Mouse (Mus musculus) limb, embryonic 13.5 days (tissue): ENCODE results near the gene Slc23a2. TPM values are rescaled to one million over a fixed set of nuclear protein-coding genes. Genes with fewer than 3 reads are reported as not detected.

Experiments used
- ATAC-seq: fragments of 200-750 bp; cut with Nextera tagmentation; 2 replicates; pipeline ENCODE4 v1.8.0; 2017; ENCODE audit warnings: low read depth, moderate number of reproducible peaks, moderate TSS enrichment; ENCODE audit not compliant: low FRiP score
- H3K27ac ChIP-seq: fragments of 300-500 bp; sonication (generic); 2 replicates; pipeline ENCODE4 v1.5.1; 2015; ENCODE audit warnings: inconsistent platforms, mild to moderate bottlenecking, moderate library complexity
- H3K27me3 ChIP-seq: fragments of 300-500 bp; sonication (generic); 2 replicates; pipeline ENCODE4 v1.6.1; 2015; ENCODE audit warnings: mild to moderate bottlenecking, inconsistent platforms
- H3K36me3 ChIP-seq: fragments of 300-500 bp; sonication (generic); 2 replicates; pipeline ENCODE4 v1.6.1; 2015; ENCODE audit warnings: inconsistent platforms, mild to moderate bottlenecking, moderate library complexity
- H3K4me1 ChIP-seq: fragments of 300-500 bp; sonication (generic); 2 replicates; pipeline ENCODE4 v1.6.1; 2015; ENCODE audit warnings: inconsistent platforms
- H3K4me2 ChIP-seq: fragments of 300-500 bp; sonication (generic); replicated peaks from 2 replicates; pipeline ENCODE4 v1.6.1; 2015; ENCODE audit warnings: inconsistent platforms, mild to moderate bottlenecking, moderate library complexity
- H3K4me3 ChIP-seq: fragments of 300-500 bp; sonication (generic); 2 replicates; pipeline ENCODE4 v1.5.1; 2015; ENCODE audit warnings: moderate library complexity, mild to moderate bottlenecking, inconsistent platforms
- H3K9ac ChIP-seq: fragments of 300-500 bp; sonication (generic); 2 replicates; pipeline ENCODE4 v1.6.1; 2015; ENCODE audit warnings: mild to moderate bottlenecking, inconsistent platforms
- H3K9me3 ChIP-seq: fragments of 300-500 bp; sonication (generic); 2 replicates; pipeline ENCODE4 v1.6.1; 2016; ENCODE audit warnings: inconsistent platforms
- WGBS: fragments of 180-500 bp; shearing (Covaris S2); methylation state at CpG from one replicate; pipeline ENCODE4 v1.1.7; 2015; 5-methylcytosine and 5-hydroxymethylcytosine counted together
- polyA plus RNA-seq: library from polyadenylated mRNA; unstranded; fragments of >200 nt; fragmentation: Nextera tagmentation; extraction: Ambion mirVana; gene quantifications from 2 replicates; pipeline ENCODE4 v1.2.1, GENCODE M21; 2015

Gene Slc23a2
- polyA plus RNA-seq, 1 experiment from 2014 or later, result 12.7 TPM

DNA sequence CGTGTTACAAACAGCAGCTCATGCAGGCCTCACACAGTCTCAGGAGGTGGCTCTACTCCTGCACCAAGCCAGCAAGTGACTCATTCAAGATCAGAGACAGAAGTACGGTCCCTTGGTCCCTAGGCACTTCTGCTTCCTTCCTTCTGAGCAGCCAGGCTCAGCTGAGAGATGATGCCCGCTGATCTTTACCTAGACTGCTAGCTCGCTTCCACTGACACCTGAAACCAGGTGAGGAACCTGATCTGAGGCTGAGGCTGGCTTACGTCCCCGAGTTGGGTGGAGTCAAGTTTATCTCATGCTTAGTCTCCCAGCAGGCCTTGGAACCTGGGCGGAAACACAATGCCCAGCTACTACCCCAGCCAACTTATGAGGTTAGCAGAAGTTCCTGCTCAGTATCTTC lies 105.0 kb downstream of the Slc23a2 start:
- WGBS, result 59% methylated on average over 7 of the region's 7 CpGs

DNA sequence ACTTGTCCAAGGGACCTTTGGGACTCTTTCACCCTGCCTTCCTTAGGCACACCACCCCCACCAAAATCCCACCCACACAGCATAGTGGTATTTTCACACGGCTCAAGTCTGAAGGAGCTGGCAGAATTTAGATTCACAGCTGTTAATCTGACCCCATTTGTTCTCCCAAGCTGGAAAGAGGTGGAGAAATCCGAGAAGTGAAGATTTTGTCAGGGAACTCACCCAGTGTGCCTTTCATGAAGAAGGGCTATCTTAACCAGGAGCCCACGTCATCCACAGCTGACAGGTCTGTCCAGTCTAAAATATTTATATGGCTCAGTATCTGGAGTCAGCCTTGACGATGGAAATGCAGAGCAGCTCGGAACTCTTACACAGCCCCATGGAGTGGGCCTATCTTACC lies 108.6 kb downstream of the Slc23a2 start:
- Histone ChIP-seq H3K27ac (no peak overlapping the region), H3K27me3 (peaks cover 5% of the 10 kb centered on the region), H3K4me2 (no peak overlapping the region), H3K9ac (no peak overlapping the region), H3K36me3 (no peaks in the 10 kb centered on the region), H3K4me3 (no peak overlapping the region), H3K9me3 (no peaks in the 10 kb centered on the region), H3K4me1 (no peaks in the 10 kb centered on the region)
- 76% methylated on average over 5 of the region's 5 CpGs for WGBS
- no peak for ATAC-seq

More for the DNA sequence above, 105.0 kb downstream of the Slc23a2 start:
- no peak for ATAC-seq
- H3K9ac ChIP-seq, result no peak overlapping the region
- no peaks in the 10 kb centered on the region for H3K27me3 ChIP-seq
- H3K27ac ChIP-seq, result no peak overlapping the region
- H3K36me3 ChIP-seq, result no peaks in the 10 kb centered on the region
- H3K4me1 ChIP-seq, result peaks cover 14% of the 10 kb centered on the region
- no peaks in the 10 kb centered on the region for H3K9me3 ChIP-seq
- no peak overlapping the region for H3K4me3 ChIP-seq
- no peak overlapping the region for H3K4me2 ChIP-seq

DNA sequence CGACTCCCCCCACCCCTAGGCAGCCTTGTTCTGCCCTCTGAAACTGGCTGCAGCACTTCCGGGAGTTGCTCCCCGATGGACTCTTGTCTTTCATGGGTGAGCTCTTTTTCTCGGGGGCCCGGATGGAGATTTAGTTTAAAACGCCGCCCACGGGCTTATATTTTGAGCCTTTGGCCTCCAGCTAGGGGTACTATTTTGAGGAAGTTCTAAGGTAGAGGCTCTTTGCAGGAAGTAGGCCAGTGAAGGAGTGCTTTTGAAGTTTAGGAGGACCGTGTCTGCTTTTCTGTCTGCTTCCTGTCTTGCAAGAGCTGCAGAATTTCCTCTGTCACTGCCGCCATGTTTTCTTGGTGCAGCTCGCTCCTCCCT lies 109.5 kb downstream of the Slc23a2 start:
- 70% methylated on average over 11 of the region's 11 CpGs for WGBS
- H3K27ac ChIP-seq, result no peak overlapping the region

DNA sequence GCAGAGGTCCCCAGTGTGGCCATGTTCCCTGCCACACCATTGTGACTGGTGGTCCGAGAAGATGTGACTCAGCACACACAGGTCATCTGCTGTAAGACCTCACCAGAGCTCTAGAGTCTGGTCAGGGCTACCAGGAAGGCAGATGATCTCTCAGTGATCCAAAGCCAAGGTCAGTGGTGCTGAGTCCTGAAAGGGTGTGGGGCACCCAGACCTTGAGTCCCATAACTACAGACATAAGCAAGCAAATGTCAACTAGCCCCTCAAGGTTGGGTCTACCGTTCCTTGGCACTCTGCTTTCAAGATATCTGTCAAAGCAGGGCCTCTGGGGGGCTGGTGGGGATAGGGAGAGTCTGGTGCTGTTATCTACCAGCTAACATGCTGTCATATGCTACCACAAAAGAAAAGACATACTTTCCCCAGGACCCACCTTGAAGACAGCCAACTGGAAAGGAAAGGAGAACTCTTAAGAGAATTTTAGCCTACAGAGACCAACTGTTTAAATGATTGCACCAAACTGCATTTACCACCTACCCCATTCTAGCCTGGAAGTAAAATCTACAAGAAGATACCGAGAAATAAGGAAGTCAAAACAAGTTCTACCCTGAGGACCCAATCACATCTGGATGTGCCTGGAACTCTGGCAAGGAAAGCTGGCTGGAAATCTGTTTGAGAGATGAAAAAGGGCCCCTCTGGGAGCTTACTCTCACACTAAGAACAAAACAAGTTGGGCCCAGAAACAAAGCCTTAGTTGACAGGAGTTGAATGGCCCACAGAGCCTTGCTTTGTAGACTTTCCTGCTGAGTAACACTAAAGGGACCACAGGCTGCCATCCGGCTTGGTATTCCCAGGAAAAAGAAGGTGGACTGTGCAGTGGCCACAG lies 110.1 kb downstream of the Slc23a2 start:
- Histone ChIP-seq H3K4me2 (no peak overlapping the region), H3K4me3 (no peak overlapping the region), H3K4me1 (peaks cover 12% of the 10 kb centered on the region), H3K9ac (no peak overlapping the region), H3K36me3 (no peaks in the 10 kb centered on the region), H3K27ac (no peak overlapping the region), H3K27me3 (peaks cover 16% of the 10 kb centered on the region), H3K9me3 (no peaks in the 10 kb centered on the region)
- WGBS, result 69% methylated on average over 4 of the region's 4 CpGs
- no peak for ATAC-seq

More for the DNA sequence above, 109.5 kb downstream of the Slc23a2 start:
- Histone ChIP-seq H3K9ac (no peak overlapping the region), H3K36me3 (no peaks in the 10 kb centered on the region), H3K4me1 (peaks cover 9% of the 10 kb centered on the region), H3K27me3 (peaks cover 13% of the 10 kb centered on the region), H3K4me3 (no peak overlapping the region), H3K9me3 (no peaks in the 10 kb centered on the region), H3K4me2 (no peak overlapping the region)
- ATAC-seq, result no peak

DNA sequence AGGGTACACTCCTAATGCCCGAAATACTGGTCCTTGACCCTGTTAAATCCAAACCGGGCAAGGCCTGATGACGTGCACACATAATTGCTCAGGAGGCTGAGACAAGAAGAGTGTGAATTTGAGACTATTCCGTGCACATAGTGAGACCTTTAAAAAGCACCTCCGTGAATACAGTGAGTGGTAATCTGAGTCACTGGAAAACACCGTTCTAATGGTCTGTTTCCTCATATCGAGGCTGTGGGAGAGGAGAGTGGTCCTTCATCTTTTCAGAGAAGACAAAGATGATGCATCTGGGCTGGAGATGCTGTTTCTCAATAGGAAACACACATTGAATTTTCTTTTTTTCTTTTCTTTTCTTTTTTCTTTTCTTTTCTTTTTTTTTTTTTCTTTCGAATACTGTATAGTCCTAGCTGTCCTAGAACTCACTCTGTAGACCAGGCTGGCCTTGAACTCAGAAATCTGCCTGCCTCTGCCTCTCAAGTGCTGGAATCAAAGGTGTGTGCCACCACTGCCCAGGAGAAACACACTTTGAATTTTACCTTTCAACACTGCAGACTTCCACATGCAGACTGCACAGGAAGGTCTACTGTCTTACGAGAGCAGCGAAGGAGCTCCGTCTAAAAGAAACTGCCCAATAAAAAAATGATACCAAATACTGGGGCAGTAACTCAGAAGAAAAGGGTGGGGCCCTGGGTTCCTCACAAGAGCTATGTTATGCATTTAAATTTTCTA lies 113.4 kb downstream of the Slc23a2 start:
- H3K4me3 ChIP-seq, result no peak overlapping the region
- no peak overlapping the region for H3K9ac ChIP-seq
- no peak overlapping the region for H3K4me2 ChIP-seq
- peaks cover 48% of the 10 kb centered on the region for H3K27me3 ChIP-seq
- peak overlapping the region; percentile 6; the same call in 1 of the 2 replicates for H3K27ac ChIP-seq
- H3K9me3 ChIP-seq, result no peaks in the 10 kb centered on the region
- WGBS, result 71% methylated on average over 11 of the region's 11 CpGs
- H3K36me3 ChIP-seq, result no peaks in the 10 kb centered on the region
- no peak for ATAC-seq
- peaks cover 23% of the 10 kb centered on the region for H3K4me1 ChIP-seq

DNA sequence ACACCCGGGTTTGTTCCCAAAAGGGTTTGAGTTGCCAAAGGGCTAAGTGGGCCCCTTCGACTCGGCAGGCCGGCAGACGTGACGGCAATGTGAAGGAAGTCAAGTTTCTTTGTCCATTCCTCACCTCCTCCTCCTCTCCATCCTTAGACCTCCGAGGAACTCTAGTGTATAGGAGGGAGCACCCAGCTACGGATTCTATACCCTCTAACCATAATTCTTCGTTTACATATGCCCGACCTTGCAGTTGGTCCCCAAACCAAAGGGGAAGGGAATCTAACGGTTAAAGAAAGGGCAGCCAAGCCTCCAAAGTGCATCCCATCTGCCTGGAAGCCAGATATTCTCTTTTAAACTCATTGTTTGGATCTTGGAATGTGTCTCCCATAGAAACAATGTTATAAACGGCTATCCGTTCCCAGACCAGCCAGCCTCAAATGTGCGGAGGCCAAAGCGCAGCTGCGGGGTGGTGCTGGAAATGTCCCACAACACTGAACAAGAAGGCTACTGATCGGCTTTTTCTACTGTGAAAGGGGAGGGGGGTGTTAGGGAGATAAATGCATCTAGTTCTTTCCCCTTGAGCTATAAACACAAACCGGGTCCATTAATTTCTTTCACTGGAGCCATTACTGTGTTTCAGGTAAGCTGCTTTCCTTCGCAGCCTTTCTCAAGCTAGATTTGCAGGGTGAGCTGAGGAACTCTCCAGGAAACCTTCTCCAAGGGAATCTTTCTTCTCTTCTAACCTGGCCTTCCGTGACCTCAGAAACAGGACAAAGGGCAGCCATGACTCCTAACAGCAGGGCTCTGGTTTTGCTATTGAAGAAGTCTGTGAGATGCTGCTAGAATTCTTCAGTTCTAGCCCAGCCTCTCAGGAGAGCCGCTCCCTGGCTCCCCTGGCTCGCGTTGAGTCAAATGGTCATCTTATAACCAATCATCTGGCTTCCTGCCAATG lies 114.2 kb downstream of the Slc23a2 start:
- Histone ChIP-seq H3K27me3 (peaks cover 55% of the 10 kb centered on the region), H3K27ac (peak overlapping the region; percentile 77), H3K4me2 (peak overlapping the region; percentile 92), H3K9me3 (no peaks in the 10 kb centered on the region), H3K4me3 (peak overlapping the region; percentile 60), H3K9ac (peak overlapping the region; percentile 71), H3K36me3 (no peaks in the 10 kb centered on the region), H3K4me1 (peaks cover 23% of the 10 kb centered on the region)
- ATAC-seq, result peak; percentile 6; the same call in 1 of the 2 replicates
- WGBS, result 18% methylated on average over 23 of the region's 23 CpGs

DNA sequence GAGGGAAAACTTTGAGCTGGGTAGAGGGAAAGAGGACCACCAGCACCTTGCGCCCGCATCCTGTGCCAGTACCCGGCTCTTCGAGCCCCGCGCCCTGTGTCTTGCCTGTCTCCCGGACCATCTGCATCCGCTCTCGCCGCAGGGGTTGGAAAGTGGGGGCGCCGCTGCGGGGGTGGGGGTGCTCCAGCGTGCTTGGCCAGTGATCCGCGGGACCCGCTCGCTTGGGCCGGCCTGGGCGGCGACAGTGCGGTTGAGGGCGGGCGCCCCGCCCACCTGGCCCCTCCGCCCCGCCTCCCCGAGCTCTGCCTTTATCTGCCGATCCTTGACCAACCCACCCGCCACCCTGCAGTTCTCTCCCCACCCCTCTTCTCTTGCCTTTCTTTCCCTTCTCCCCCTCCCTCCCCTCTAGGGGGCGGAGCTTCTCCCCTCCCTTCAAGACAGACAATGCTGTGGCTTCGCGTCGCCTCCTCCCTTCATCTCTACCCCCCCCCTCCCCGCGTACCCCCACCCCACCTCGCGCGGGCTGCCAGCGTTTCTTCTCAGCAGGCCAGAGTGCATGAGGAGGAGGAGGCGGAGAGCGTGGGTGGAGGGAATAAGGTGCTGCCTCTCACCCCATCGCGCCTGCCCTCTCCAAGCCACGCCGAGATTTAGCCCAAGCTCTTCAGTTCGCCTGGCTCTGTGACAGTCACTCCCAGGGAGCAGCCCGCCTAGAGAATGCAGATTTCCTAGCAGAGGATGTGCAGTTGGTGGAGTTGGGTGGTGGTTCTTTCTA lies 115.1 kb downstream of the Slc23a2 start, which contains the start of gene Rassf2:
Rassf2 (minus strand) TSS at position 613 of the 772 bp plus-strand sequence.
- H3K9ac ChIP-seq, result peak within 1 kb of the TSS; percentile 71
- WGBS, result 0% methylated on average over 39 of the region's 48 CpGs
- H3K27me3 ChIP-seq, result peaks cover 58% of the 10 kb centered on the region
- H3K27ac ChIP-seq, result peak within 1 kb of the TSS; percentile 77
- peak within 1 kb of the TSS; percentile 92 for H3K4me2 ChIP-seq
- peaks cover 23% of the 10 kb centered on the region for H3K4me1 ChIP-seq
- H3K36me3 ChIP-seq, result no peaks in the 10 kb centered on the region
- H3K4me3 ChIP-seq, result peak within 1 kb of the TSS; percentile 60
- no peaks in the 10 kb centered on the region for H3K9me3 ChIP-seq
- ATAC-seq, result peak; percentile 89

DNA sequence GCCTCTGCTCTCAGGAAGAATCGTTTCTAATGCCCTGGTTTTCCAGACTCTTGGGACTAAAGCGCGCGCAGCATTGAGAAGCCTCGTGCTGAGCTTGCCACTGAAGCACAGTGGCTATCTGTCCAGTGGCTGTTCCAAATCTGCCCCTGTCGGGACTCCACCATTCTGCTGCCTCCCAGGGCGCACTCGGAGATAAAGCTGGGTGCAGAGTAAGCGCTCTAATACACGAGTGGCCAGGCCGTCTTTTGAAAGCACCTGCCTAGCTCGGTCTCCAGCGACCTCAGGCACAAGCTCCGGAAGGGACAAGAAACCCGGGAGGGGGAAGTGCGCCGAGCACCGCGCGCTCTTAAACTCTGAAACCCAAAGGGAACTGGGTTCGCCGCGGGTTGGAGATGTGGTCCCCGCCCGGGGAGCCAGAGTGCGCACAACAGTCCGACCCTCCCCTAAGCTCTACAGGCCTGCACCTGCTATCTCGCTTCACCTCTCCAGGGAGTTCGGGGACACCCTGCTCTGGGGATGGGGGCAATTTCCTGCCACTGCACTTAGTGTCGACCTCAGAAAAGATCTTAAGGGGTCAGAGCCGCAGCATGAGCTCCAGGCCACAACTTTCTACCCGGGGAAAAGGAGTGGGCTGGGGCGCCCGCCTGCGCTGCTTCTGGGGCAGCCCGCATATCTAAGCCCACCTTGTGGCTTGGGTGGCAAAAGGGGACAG lies 115.9 kb downstream of the Slc23a2 start:
- peaks cover 58% of the 10 kb centered on the region for H3K27me3 ChIP-seq
- peak overlapping the region; percentile 22; the same call in 1 of the 2 replicates for H3K27ac ChIP-seq
- H3K4me1 ChIP-seq, result peaks cover 23% of the 10 kb centered on the region
- peak overlapping the region; percentile 71 for H3K9ac ChIP-seq
- peak overlapping the region; percentile 92 for H3K4me2 ChIP-seq
- WGBS, result under 1% methylated on average over 36 of the region's 36 CpGs
- no peaks in the 10 kb centered on the region for H3K36me3 ChIP-seq
- peak; percentile 26 for ATAC-seq
- H3K9me3 ChIP-seq, result no peaks in the 10 kb centered on the region
- peak overlapping the region; percentile 60 for H3K4me3 ChIP-seq

DNA sequence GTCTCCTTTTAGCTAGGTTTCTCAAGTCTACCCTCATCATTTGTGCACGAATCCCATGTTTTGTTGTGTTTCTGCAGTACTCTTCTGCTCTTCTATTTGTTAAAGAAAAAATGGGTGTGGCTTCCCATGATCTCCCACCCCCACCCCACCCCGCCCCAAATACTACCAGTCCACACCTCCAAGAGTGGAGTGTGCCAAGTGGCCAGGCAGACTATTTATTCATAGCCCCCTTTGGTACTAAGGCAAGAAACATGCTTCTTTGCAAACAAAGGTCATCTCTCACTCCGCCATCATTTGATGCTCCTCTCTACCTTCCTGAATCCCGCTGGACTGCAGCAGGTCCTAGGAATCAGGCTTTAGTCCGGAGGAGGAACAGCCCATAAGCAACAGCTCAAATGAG lies 116.8 kb downstream of the Slc23a2 start:
- Histone ChIP-seq H3K9me3 (no peaks in the 10 kb centered on the region), H3K4me1 (peaks cover 23% of the 10 kb centered on the region), H3K4me3 (peak overlapping the region; percentile 60), H3K4me2 (peak overlapping the region; percentile 92), H3K27me3 (peaks cover 58% of the 10 kb centered on the region), H3K27ac (no peak overlapping the region), H3K9ac (no peak overlapping the region), H3K36me3 (no peaks in the 10 kb centered on the region)
- ATAC-seq, result no peak
- WGBS, result 52% methylated on average over 5 of the region's 5 CpGs

DNA sequence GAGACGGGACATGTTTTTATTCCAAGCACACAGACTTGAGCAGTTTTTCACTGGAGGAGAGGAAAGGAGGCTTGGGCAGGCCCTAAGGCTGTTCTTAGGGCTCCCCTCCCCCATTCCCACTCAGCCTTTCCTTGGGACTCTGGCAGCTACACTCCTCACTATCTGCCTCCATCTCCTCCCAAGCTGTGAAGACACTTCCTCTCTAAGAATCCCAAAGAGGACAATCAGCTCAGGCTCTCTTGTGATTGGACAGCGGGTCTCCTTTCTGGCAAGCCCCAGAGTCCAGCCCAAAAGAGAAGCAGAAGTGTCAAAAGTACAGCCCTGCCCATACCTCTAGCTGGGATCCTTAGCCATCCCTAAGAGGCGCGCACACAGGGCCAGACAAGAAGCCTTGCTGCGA lies 117.5 kb downstream of the Slc23a2 start:
- ATAC-seq, result no peak
- 50% methylated on average over 5 of the region's 5 CpGs for WGBS
- Histone ChIP-seq H3K4me3 (no peak overlapping the region), H3K9me3 (no peaks in the 10 kb centered on the region), H3K4me1 (peaks cover 23% of the 10 kb centered on the region), H3K36me3 (no peaks in the 10 kb centered on the region), H3K9ac (no peak overlapping the region), H3K27me3 (peaks cover 58% of the 10 kb centered on the region), H3K4me2 (0 out of 2 replicates have a peak overlapping the region, but pooled peaks have one; percentile 92), H3K27ac (no peak overlapping the region)
